Mouse (Mus musculus) adipocyte (in vitro differentiated cells): ENCODE data around the gene Pcsk2.
A peak's percentile ranks its signal among the peaks of the same experiment; 100 is the strongest.

Source experiments
- DNase-seq: peaks from one replicate; pipeline ENCODE4 v3.0.0-alpha.2; 2016; ENCODE audit warnings: low spot score

The Pcsk2 gene

GRCm38 (mm10) chr2:143732501-143732900, 186.5 kb downstream of the Pcsk2 start:
- DNase-seq = no peak

- no peak for DNase-seq
These were observed 189.5 kb downstream of the Pcsk2 start for GRCm38 (mm10) chr2:143735442-143735841.

- DNase-seq = no peak
These were observed 193.7 kb downstream of the Pcsk2 start for GRCm38 (mm10) chr2:143739475-143740226.

GRCm38 (mm10) chr2:143742436-143742835, 196.5 kb downstream of the Pcsk2 start:
- DNase-seq = no peak

GRCm38 (mm10) chr2:143743081-143743480, 197.1 kb downstream of the Pcsk2 start:
- no peak for DNase-seq

GRCm38 (mm10) chr2:143752051-143752788, 206.3 kb downstream of the Pcsk2 start:
- DNase-seq = no peak

GRCm38 (mm10) chr2:143776448-143776847, 230.5 kb downstream of the Pcsk2 start:
- peak; percentile 68 for DNase-seq

GRCm38 (mm10) chr2:143780310-143780709, 234.4 kb downstream of the Pcsk2 start:
- no peak for DNase-seq

- DNase-seq = no peak
These were observed 244.0 kb downstream of the Pcsk2 start for GRCm38 (mm10) chr2:143789911-143790310.

- DNase-seq = no peak
These were observed 249.9 kb downstream of the Pcsk2 start for GRCm38 (mm10) chr2:143795858-143796257.

- no peak for DNase-seq
These were observed 250.5 kb downstream of the Pcsk2 start for GRCm38 (mm10) chr2:143796335-143797013.

GRCm38 (mm10) chr2:143801097-143801496, 255.1 kb downstream of the Pcsk2 start:
- no peak for DNase-seq

GRCm38 (mm10) chr2:143806140-143806923, 260.4 kb downstream of the Pcsk2 start:
- DNase-seq = no peak

GRCm38 (mm10) chr2:143806924-143807664, 261.1 kb downstream of the Pcsk2 start:
- DNase-seq = no peak

- DNase-seq = no peak
These were observed 262.8 kb downstream of the Pcsk2 start for GRCm38 (mm10) chr2:143808789-143809188.

GRCm38 (mm10) chr2:143812262-143812661, 266.3 kb downstream of the Pcsk2 start:
- no peak for DNase-seq

- DNase-seq = no peak
These were observed 267.5 kb downstream of the Pcsk2 start for GRCm38 (mm10) chr2:143813461-143813860.

GRCm38 (mm10) chr2:143831645-143832044, 285.7 kb downstream of the Pcsk2 start:
- DNase-seq = no peak

- DNase-seq = no peak
These were observed 286.8 kb downstream of the Pcsk2 start for GRCm38 (mm10) chr2:143832721-143833120.

GRCm38 (mm10) chr2:143834082-143834481, 288.1 kb downstream of the Pcsk2 start:
- DNase-seq = no peak

- no peak for DNase-seq
These were observed 289.9 kb downstream of the Pcsk2 start for GRCm38 (mm10) chr2:143835820-143836219.
